Mouse (Mus musculus) neural tube, embryonic 15.5 days (tissue): ENCODE results near the gene Atp6v1g1. TPM values are rescaled to one million over a fixed set of nuclear protein-coding genes. Genes with fewer than 3 reads are reported as not detected.

ENCODE experiments used
- ATAC-seq: fragments of 200-750 bp; cut with Nextera tagmentation; 2 replicates; pipeline ENCODE4 v1.8.0; 2017; ENCODE audit warnings: mild to moderate bottlenecking, moderate TSS enrichment, moderate library complexity; ENCODE audit not compliant: low FRiP score
- H3K27ac ChIP-seq: fragments of 300-500 bp; sonication (generic); replicated peaks from 2 replicates; pipeline ENCODE4 v1.5.1; 2015; ENCODE audit warnings: mild to moderate bottlenecking, inconsistent platforms
- H3K27me3 ChIP-seq: fragments of 300-500 bp; sonication (generic); replicated peaks from 2 replicates; pipeline ENCODE4 v1.6.1; 2015; ENCODE audit warnings: inconsistent platforms
- H3K36me3 ChIP-seq: fragments of 300-500 bp; sonication (generic); 2 replicates; pipeline ENCODE4 v1.6.1; 2015; ENCODE audit warnings: inconsistent platforms
- H3K4me1 ChIP-seq: fragments of 300-500 bp; sonication (generic); 2 replicates; pipeline ENCODE4 v1.6.1; 2015; ENCODE audit warnings: inconsistent platforms
- H3K4me2 ChIP-seq: fragments of 300-500 bp; sonication (generic); 2 replicates; pipeline ENCODE4 v1.6.1; 2015; ENCODE audit warnings: inconsistent platforms, mild to moderate bottlenecking, moderate library complexity
- H3K4me3 ChIP-seq: fragments of 300-500 bp; sonication (generic); replicated peaks from 2 replicates; pipeline ENCODE4 v1.5.1; 2015; ENCODE audit warnings: mild to moderate bottlenecking, inconsistent platforms
- H3K9ac ChIP-seq: fragments of 300-500 bp; sonication (generic); replicated peaks from 2 replicates; pipeline ENCODE4 v1.6.1; 2015; ENCODE audit warnings: mild to moderate bottlenecking, inconsistent platforms
- H3K9me3 ChIP-seq: fragments of 300-500 bp; sonication (generic); replicated peaks from 2 replicates; pipeline ENCODE4 v1.6.1; 2016; ENCODE audit warnings: inconsistent platforms
- WGBS: fragments of 180-500 bp; shearing (Covaris S2); methylation state at CpG from one replicate; pipeline ENCODE4 v1.1.7; 2015; ENCODE audit warnings: mixed read lengths; 5-methylcytosine and 5-hydroxymethylcytosine counted together
- polyA plus RNA-seq: library from polyadenylated mRNA; unstranded; fragments of >200 nt; fragmentation: Nextera tagmentation; extraction: Ambion mirVana; gene quantifications from 2 replicates; pipeline ENCODE4 v1.2.1, GENCODE M21; 2015

The Atp6v1g1 gene
- polyA plus RNA-seq, 1 experiment from 2014 or later: 431 TPM

DNA sequence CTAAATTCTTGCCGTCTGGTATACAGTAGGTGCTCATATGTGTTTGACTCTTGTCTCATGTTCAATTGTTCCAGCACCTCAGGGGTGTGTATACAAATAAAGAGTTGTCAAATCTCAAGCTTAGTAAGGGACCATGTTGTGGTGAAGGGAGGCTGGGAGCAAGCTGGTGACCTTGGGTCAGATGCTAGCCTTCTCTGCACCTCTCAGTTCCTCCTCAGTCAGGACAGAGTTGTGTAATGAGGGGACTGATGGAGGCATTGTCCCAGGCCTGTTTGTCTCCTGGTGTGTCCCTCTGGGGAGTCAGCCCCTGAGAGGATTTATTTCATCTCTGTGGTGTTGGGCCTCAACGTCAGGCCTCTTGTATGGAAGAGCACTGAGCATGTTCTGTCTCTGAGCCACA, 41.7 kb downstream of the Atp6v1g1 start:
- ATAC-seq: no peak

DNA sequence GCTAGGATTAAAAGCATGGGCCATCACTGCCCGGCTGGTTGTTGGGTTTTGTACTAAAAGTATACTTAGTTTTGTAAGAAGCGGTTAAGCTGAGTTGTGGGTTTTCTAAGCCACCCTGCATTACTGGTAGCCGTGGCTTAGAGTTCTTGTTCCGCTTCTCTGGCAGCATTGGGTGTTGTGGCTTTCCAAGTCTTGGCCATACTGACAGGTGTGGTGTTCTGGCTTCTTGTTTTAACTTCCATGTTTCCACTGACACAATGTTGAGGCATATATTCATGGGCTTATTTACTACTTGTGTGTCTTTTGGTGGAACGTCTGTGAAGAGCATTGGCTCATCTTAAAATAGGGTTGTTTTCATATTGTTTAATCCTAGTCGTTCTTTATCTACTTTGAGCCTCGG, 45.4 kb downstream of the Atp6v1g1 start:
- no peak overlapping the region for H3K4me2 ChIP-seq
- H3K27me3 ChIP-seq: no peaks in the 10 kb centered on the region
- H3K4me3 ChIP-seq: no peak overlapping the region
- ATAC-seq: no peak
- no peaks in the 10 kb centered on the region for H3K9me3 ChIP-seq
- H3K27ac ChIP-seq: no peak overlapping the region
- 92% methylated on average over 7 of the region's 7 CpGs for WGBS
- no peaks in the 10 kb centered on the region for H3K4me1 ChIP-seq
- H3K36me3 ChIP-seq: no peaks in the 10 kb centered on the region
- no peak overlapping the region for H3K9ac ChIP-seq

More for the DNA sequence above, 41.7 kb downstream of the Atp6v1g1 start:
- H3K36me3 ChIP-seq: no peaks in the 10 kb centered on the region
- WGBS: 81% methylated on average over 2 of the region's 2 CpGs
- no peak overlapping the region for H3K27ac ChIP-seq
- H3K4me3 ChIP-seq: no peak overlapping the region
- no peaks in the 10 kb centered on the region for H3K4me1 ChIP-seq
- no peaks in the 10 kb centered on the region for H3K9me3 ChIP-seq
- no peak overlapping the region for H3K4me2 ChIP-seq
- no peaks in the 10 kb centered on the region for H3K27me3 ChIP-seq
- H3K9ac ChIP-seq: no peak overlapping the region

DNA sequence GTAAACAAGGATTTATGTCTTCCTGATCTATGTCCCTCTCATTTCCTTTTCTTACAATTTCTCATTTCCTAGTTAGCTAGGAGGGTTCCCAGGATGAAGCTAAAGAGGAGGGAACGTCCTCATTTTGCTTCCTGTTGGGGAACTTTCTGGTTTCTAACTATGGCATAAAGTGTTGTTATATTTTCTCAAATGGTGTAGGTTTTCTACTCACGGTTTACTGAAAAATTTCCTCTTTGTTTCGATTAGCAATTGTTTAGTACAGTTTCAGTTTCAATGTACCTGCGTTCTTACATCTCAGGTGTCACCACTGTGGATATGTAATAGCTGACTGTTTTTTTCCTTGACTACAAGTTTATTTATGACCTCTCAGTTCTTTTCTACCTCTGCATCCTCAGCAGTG, 46.0 kb downstream of the Atp6v1g1 start:
- WGBS: 92% methylated on average over 4 of the region's 4 CpGs
- Histone ChIP-seq H3K27me3 (no peaks in the 10 kb centered on the region), H3K9ac (no peak overlapping the region), H3K36me3 (no peaks in the 10 kb centered on the region), H3K27ac (no peak overlapping the region), H3K4me3 (no peak overlapping the region), H3K4me1 (no peaks in the 10 kb centered on the region), H3K9me3 (no peaks in the 10 kb centered on the region), H3K4me2 (no peak overlapping the region)
- no peak for ATAC-seq

DNA sequence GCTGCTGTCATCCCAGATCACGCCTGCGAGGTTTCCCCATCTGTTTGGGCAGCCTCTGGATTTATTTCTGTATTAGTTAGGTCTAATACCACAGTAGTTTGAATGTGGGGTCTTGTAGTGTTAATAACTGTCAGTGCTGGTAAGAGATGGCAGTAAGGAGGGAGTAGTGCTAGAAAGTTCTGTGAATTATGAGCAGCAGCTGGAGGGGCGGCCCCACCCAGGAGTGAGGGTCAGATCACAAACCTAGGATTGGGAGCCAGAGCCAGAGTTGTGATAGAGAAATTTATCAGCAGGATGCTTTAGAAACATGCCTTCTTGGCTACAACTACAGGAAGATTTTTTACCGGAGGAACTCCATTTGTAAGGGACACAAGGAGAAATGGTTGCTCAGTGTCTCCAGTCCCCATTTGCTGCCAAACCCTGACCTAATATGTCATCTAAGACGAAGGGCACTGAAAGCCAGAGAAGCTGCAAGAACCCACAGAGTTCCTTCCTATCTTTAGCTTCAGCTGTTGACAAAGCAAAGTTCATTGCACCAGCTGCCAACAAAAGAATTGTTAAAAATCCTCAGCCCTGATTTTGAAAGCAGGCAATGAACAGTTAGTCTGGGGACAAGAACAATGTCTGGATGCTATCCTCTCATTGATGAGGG, 50.0 kb downstream of the Atp6v1g1 start:
- Histone ChIP-seq H3K27ac (no peak overlapping the region), H3K4me1 (no peaks in the 10 kb centered on the region), H3K9ac (no peak overlapping the region), H3K4me3 (no peak overlapping the region), H3K4me2 (no peak overlapping the region), H3K36me3 (no peaks in the 10 kb centered on the region), H3K9me3 (no peaks in the 10 kb centered on the region), H3K27me3 (no peaks in the 10 kb centered on the region)
- WGBS: 80% methylated on average over 5 of the region's 5 CpGs
- ATAC-seq: no peak

- no peaks in the 10 kb centered on the region for H3K4me1 ChIP-seq
- no peak overlapping the region for H3K4me2 ChIP-seq
- no peak for ATAC-seq
- WGBS: 84% methylated on average over 10 of the region's 10 CpGs
- no peaks in the 10 kb centered on the region for H3K27me3 ChIP-seq
- H3K9me3 ChIP-seq: no peaks in the 10 kb centered on the region
- no peak overlapping the region for H3K4me3 ChIP-seq
- no peak overlapping the region for H3K27ac ChIP-seq
- no peaks in the 10 kb centered on the region for H3K36me3 ChIP-seq
- H3K9ac ChIP-seq: no peak overlapping the region
Measured at GRCm38 (mm10) chr4:63595259-63595658, 50.7 kb downstream of the Atp6v1g1 start.

GRCm38 (mm10) chr4:63596010-63596409, 51.4 kb downstream of the Atp6v1g1 start:
- Histone ChIP-seq H3K4me2 (no peak overlapping the region), H3K27ac (no peak overlapping the region), H3K36me3 (no peaks in the 10 kb centered on the region), H3K4me1 (no peaks in the 10 kb centered on the region), H3K4me3 (no peak overlapping the region), H3K9ac (no peak overlapping the region), H3K9me3 (no peaks in the 10 kb centered on the region), H3K27me3 (no peaks in the 10 kb centered on the region)
- no peak for ATAC-seq
- 95% methylated on average over 4 of the region's 4 CpGs for WGBS

Other genes starting within 250 kb of the Atp6v1g1 start
- gene Orm1, start 200.2 kb upstream of the Atp6v1g1 start, polyA plus RNA-seq: not detected in 2 replicates
- not detected in 2 replicates for gene Orm3, start 188.6 kb upstream of the Atp6v1g1 start, polyA plus RNA-seq
- gene Orm2, start 182.3 kb upstream of the Atp6v1g1 start, polyA plus RNA-seq: not detected in 2 replicates
- 3.1 and 7.3 TPM in 2 replicates for gene Akna, start 141.4 kb upstream of the Atp6v1g1 start, polyA plus RNA-seq
- 5.5 and 5.6 TPM in 2 replicates for gene Whrn, start 48.8 kb upstream of the Atp6v1g1 start, polyA plus RNA-seq
- gene Tmem268, start 14.0 kb downstream of the Atp6v1g1 start, polyA plus RNA-seq: 4.9 and 7.0 TPM in 2 replicates
- not detected in 2 replicates for gene Gm11213, start 60.5 kb downstream of the Atp6v1g1 start, polyA plus RNA-seq
- not detected in 2 replicates for gene Tex48, start 77.7 kb downstream of the Atp6v1g1 start, polyA plus RNA-seq
- gene Gm11214, start 118.6 kb downstream of the Atp6v1g1 start, polyA plus RNA-seq: not detected in 2 replicates
- gene Tnfsf15, start 200.3 kb downstream of the Atp6v1g1 start, polyA plus RNA-seq: not detected in 2 replicates